Mouse (Mus musculus): ENCODE measurements around the gene Rtkn. TPM values are rescaled to one million over a fixed set of nuclear protein-coding genes. Genes with fewer than 3 reads are reported as not detected.

Rtkn gene
- polyA plus RNA-seq, 1 experiment from 2014 or later, result 6.3 TPM

DNA sequence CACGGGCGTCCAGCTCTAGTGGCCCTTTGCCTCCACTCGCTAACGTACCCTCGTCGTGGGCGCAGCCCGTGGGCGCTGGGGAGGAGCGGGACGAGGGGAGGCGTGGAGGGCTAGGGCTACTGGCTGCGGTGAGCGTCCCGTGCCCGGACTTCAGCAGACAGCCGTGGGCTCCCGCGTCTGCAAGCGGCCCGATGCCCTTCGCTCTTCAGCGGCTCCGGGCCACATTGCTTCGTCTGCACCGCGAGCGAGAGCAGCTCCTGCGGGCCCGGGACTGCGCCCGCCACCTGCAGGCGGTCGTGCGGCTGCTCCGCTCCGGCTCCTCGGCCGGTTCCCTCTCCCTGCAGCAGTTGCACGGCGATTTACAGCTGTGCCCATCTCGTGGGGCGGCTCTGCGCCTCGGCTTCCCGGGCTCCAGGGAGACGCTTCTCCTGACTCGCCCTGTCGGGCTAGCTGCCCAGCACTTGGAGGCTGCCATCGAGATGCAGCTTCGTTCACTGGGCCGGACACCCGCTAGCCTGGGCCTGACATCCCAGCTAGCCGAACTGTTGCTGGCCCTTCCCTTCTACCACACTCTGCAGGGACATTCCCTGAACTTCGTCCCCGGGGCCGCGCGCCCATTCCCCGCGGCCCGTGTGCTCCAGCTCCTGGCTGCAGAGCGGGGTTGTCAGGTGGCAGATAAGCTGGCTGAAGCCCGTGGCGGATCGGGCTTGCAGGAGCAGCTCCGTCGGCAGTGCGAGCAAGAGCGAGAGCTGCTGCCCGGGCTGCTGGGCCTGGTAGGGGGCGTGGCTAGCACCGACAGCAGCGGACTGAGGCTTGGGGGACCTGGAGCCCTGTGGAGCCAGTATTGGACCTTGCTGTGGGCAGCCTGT lies 33.3 kb upstream of the Rtkn start:
- Histone ChIP-seq H3K4me1 (ENCODE audit: control insufficient read depth, insufficient read depth, low read length) (peaks cover 16% of the 10 kb centered on the region), H3K27ac (ENCODE audit: low read depth, low read length) (peak overlapping the region; percentile 76), H3K27me3 (ENCODE audit: control insufficient read depth, insufficient read depth, low read length) (peaks cover 3% of the 10 kb centered on the region; the same call in 1 of the 2 replicates), H3K4me3 (ENCODE audit: low read depth, low read length) (peak overlapping the region; percentile 53), H3K9me3 (ENCODE audit: control insufficient read depth, low read length) (no peaks in the 10 kb centered on the region), H3K4me2 (ENCODE audit: low read depth, low read length) (peak overlapping the region; percentile 74), H3K36me3 (ENCODE audit: control insufficient read depth, insufficient read depth, low read length) (no peaks in the 10 kb centered on the region), H3K9ac (replicated peaks; ENCODE audit: low read depth, low read length) (peak overlapping the region; percentile 78)
- WGBS, result under 1% methylated on average over 65 of the region's 74 CpGs
- ATAC-seq (ENCODE audit: low read depth), result peak; percentile 82

GRCm38 (mm10) chr6:83103130-83103650 lies 32.1 kb upstream of the Rtkn start:
- Histone ChIP-seq H3K27ac (ENCODE audit: low read depth, low read length) (no peak overlapping the region), H3K27me3 (ENCODE audit: control insufficient read depth, insufficient read depth, low read length) (peaks cover 3% of the 10 kb centered on the region; the same call in 1 of the 2 replicates), H3K4me2 (ENCODE audit: low read depth, low read length) (peak overlapping the region; percentile 74), H3K9ac (replicated peaks; ENCODE audit: low read depth, low read length) (0 out of 2 replicates have a peak overlapping the region, but pooled peaks have one; percentile 28), H3K4me1 (ENCODE audit: control insufficient read depth, insufficient read depth, low read length) (peaks cover 19% of the 10 kb centered on the region), H3K9me3 (ENCODE audit: control insufficient read depth, low read length) (no peaks in the 10 kb centered on the region), H3K4me3 (ENCODE audit: low read depth, low read length) (peak overlapping the region; percentile 53; the same call in 1 of the 2 replicates), H3K36me3 (ENCODE audit: control insufficient read depth, insufficient read depth, low read length) (no peaks in the 10 kb centered on the region)
- ATAC-seq (ENCODE audit: low read depth), result no peak
- WGBS, result 48% methylated on average over 11 of the region's 11 CpGs

DNA sequence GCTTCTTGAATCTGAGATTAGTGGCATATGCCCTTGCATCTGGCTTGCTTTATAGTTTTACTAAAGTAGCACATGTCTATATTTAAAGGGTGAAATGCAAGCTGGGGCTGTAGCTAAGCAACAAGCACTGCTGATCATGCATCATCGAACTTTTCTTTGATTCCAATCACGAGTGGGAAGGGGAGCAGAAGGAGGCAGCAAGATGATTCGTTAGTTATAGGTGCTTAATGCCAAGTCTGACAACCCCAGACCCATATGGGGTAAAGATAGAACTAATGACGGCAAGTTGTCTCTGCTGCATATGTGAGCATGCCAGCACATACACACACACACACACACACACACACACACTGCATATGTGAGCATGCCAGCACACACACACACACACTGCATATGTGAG lies 31.1 kb upstream of the Rtkn start:
- H3K4me2 ChIP-seq (ENCODE audit: low read depth, low read length), result no peak overlapping the region

DNA sequence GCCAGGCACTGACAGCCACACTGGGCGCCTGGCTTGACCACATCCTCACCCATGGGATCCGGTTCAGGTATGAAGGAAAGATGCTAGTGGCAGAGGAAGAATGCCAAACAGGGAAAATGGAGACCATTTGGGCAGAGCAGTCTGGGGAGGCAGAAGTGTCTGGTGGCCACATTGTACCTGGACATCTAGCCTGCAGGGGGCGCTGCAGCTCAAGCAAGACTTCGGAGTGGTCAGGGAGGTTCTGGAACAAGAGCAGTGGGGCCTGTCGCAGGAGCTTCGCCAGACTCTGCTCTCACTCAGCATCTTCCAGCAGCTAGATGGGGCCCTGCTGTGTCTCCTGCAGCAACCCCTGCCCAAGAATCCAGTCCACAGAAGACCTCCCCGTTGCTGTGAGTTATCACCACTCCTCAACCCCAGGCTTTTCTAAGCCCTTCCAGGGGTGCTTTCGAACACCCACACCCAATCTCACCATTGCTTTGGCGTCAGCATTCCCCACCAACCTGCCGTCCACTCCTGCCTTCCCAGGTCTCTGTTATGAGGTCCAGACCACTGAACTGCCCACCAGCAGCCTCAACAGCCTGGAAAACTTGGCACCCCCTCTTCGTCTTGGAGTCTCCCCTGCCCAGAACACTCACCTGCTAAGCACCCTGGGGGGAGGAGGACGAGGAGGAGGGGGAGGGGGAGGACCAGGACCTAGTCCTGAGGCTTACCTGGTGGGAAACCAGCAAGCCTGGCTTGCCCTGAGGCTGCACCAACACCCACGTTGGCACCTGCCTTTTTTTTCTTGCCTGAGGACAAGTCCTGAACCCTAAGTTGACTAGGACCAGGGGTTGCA lies 27.5 kb upstream of the Rtkn start:
- Histone ChIP-seq H3K9me3 (ENCODE audit: control insufficient read depth, low read length) (no peaks in the 10 kb centered on the region), H3K27me3 (ENCODE audit: control insufficient read depth, insufficient read depth, low read length) (no peaks in the 10 kb centered on the region), H3K27ac (ENCODE audit: low read depth, low read length) (no peak overlapping the region), H3K4me3 (ENCODE audit: low read depth, low read length) (no peak overlapping the region; the same call in 1 of the 2 replicates), H3K4me2 (ENCODE audit: low read depth, low read length) (peak overlapping the region; percentile 93), H3K9ac (replicated peaks; ENCODE audit: low read depth, low read length) (0 out of 2 replicates have a peak overlapping the region, but pooled peaks have one; percentile 11), H3K4me1 (ENCODE audit: control insufficient read depth, insufficient read depth, low read length) (peaks cover 22% of the 10 kb centered on the region), H3K36me3 (ENCODE audit: control insufficient read depth, insufficient read depth, low read length) (peaks cover 3% of the 10 kb centered on the region; the same call in 1 of the 2 replicates)
- WGBS, result 33% methylated on average over 13 of the region's 13 CpGs
- peak; percentile 12; the same call in 1 of the 2 replicates for ATAC-seq (ENCODE audit: low read depth)

More for the DNA sequence above, 31.1 kb upstream of the Rtkn start:
- Histone ChIP-seq H3K36me3 (ENCODE audit: control insufficient read depth, insufficient read depth, low read length) (no peaks in the 10 kb centered on the region), H3K9ac (replicated peaks; ENCODE audit: low read depth, low read length) (no peak overlapping the region), H3K9me3 (ENCODE audit: control insufficient read depth, low read length) (no peaks in the 10 kb centered on the region), H3K4me3 (ENCODE audit: low read depth, low read length) (no peak overlapping the region), H3K27me3 (ENCODE audit: control insufficient read depth, insufficient read depth, low read length) (peaks cover 3% of the 10 kb centered on the region; the same call in 1 of the 2 replicates), H3K4me1 (ENCODE audit: control insufficient read depth, insufficient read depth, low read length) (peaks cover 24% of the 10 kb centered on the region), H3K27ac (ENCODE audit: low read depth, low read length) (no peak overlapping the region)
- WGBS, result 80% methylated on average over 4 of the region's 4 CpGs
- no peak for ATAC-seq (ENCODE audit: low read depth)

GRCm38 (mm10) chr6:83108762-83109668 lies 26.2 kb upstream of the Rtkn start, which contains the start of gene Mrpl53:
TSS of gene Mrpl53 (plus strand) at chr6:83109040.
- H3K9ac ChIP-seq (replicated peaks; ENCODE audit: low read depth, low read length), result peak within 1 kb of the TSS; percentile 86
- WGBS, result under 1% methylated on average over 76 of the region's 76 CpGs
- H3K27ac ChIP-seq (ENCODE audit: low read depth, low read length), result peak within 1 kb of the TSS; percentile 75

DNA sequence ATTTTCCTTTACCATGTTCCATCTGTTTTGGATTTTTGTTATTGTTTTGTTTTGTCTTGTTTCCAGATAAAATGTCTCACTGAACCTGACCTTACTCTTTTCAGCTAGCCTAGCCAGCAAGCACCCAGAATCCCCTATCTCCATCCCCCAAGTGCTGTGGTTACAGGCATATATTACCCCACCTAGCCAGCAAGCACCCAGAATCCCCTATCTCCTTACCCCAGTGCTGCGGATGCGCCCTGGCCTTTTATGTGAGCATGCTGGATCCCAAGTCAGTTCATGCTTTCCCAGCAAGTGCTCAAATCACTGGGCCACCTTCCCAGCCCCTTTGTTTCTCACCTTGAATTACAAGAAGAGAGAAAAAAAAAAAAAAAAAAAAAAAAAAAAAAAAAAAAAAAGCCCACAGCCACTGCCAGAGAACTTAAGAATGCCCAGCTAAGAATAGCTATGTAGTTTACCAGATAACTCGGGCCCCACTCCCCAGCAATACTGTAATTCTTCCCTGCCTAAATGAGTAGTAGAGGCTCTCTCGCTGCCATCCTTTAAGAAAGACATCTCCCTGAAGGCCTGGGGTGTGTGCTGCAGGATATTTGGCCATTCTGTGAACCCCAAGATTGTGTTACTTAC lies 23.6 kb upstream of the Rtkn start:
- Histone ChIP-seq H3K4me1 (ENCODE audit: control insufficient read depth, insufficient read depth, low read length) (peaks cover 25% of the 10 kb centered on the region), H3K4me2 (ENCODE audit: low read depth, low read length) (no peak overlapping the region), H3K27me3 (ENCODE audit: control insufficient read depth, insufficient read depth, low read length) (no peaks in the 10 kb centered on the region), H3K4me3 (ENCODE audit: low read depth, low read length) (no peak overlapping the region), H3K36me3 (ENCODE audit: control insufficient read depth, insufficient read depth, low read length) (peaks cover 3% of the 10 kb centered on the region; the same call in 1 of the 2 replicates), H3K27ac (ENCODE audit: low read depth, low read length) (no peak overlapping the region), H3K9me3 (ENCODE audit: control insufficient read depth, low read length) (no peaks in the 10 kb centered on the region), H3K9ac (replicated peaks; ENCODE audit: low read depth, low read length) (no peak overlapping the region)
- ATAC-seq (ENCODE audit: low read depth), result no peak
- 93% methylated on average over 4 of the region's 4 CpGs for WGBS

More at GRCm38 (mm10) chr6:83108762-83109668, 26.2 kb upstream of the Rtkn start, which contains the start of gene Mrpl53:
- H3K4me1 ChIP-seq (ENCODE audit: control insufficient read depth, insufficient read depth, low read length), result peaks cover 15% of the 10 kb centered on the region; the same call in 1 of the 2 replicates
- no peaks in the 10 kb centered on the region for H3K9me3 ChIP-seq (ENCODE audit: control insufficient read depth, low read length)
- H3K36me3 ChIP-seq (ENCODE audit: control insufficient read depth, insufficient read depth, low read length), result peaks cover 3% of the 10 kb centered on the region; the same call in 1 of the 2 replicates
- no peaks in the 10 kb centered on the region for H3K27me3 ChIP-seq (ENCODE audit: control insufficient read depth, insufficient read depth, low read length)
- peak within 1 kb of the TSS; percentile 93 for H3K4me2 ChIP-seq (ENCODE audit: low read depth, low read length)
- peak; percentile 87 for ATAC-seq (ENCODE audit: low read depth)
- H3K4me3 ChIP-seq (ENCODE audit: low read depth, low read length), result peak within 1 kb of the TSS; percentile 80

- Histone ChIP-seq H3K4me3 (ENCODE audit: low read depth, low read length) (peak within 1 kb of the TSS; percentile 77), H3K4me2 (ENCODE audit: low read depth, low read length) (peak within 1 kb of the TSS; percentile 67), H3K9ac (replicated peaks; ENCODE audit: low read depth, low read length) (peak within 1 kb of the TSS; percentile 90), H3K36me3 (ENCODE audit: control insufficient read depth, insufficient read depth, low read length) (peaks cover 18% of the 10 kb centered on the region), H3K9me3 (ENCODE audit: control insufficient read depth, low read length) (no peaks in the 10 kb centered on the region), H3K27ac (ENCODE audit: low read depth, low read length) (peak within 1 kb of the TSS; percentile 80), H3K27me3 (ENCODE audit: control insufficient read depth, insufficient read depth, low read length) (no peaks in the 10 kb centered on the region), H3K4me1 (ENCODE audit: control insufficient read depth, insufficient read depth, low read length) (peaks cover 22% of the 10 kb centered on the region)
- ATAC-seq (ENCODE audit: low read depth), result peak; percentile 84
- WGBS, result under 1% methylated on average over 56 of the region's 58 CpGs
Measured at GRCm38 (mm10) chr6:83115011-83115671, 20.1 kb upstream of the Rtkn start, which contains the start of gene Mogs. TSS of gene Mogs (plus strand) at chr6:83115496.

Measured in neural tube, embryonic 14.5 days (tissue).